Mouse (Mus musculus): ENCODE measurements at regions not wholly inside any gene's neighbourhood (a gene's known extent, or its start where the extent isn't known, plus 50 kb on each side); places are given as distances from the start of the nearest gene placed in this dataset.

DNA sequence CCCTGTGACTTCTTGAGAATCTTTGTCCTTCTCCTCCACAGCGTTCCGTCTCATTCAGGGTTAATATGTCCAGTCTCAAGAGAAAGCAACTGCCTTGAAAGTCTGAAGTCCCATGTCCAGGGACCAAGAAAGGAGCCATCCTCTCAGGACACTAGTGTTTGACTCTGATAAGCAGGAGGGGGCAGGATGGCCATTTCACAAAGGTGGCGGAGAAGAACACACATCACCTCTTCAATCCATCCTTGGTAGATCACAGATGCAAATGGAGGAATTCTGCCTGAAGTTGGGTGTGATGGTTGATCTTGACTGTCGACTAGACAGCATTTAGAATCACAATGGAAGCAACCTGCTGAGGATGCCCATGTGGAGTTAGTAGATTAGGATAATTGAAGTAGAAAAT lies 360.9 kb downstream of the Cd83 start:
- TF ChIP-seq CTCF (IDR thresholded peaks at IDR 0.05; ENCODE audit: control insufficient read depth, insufficient read depth, insufficient read length) (no peak), USF1 (IDR thresholded peaks at IDR 0.05; ENCODE audit: low read depth) (no peak), MAX (IDR thresholded peaks at IDR 0.05) (no peak), CEBPB (IDR thresholded peaks at IDR 0.05; ENCODE audit: low read depth) (no peak)

All from C2C12 (cell line).